Mouse (Mus musculus) cerebellum, adult 2 months (tissue): Measurements from ENCODE around the gene Fuk. TPM values are rescaled to one million over a fixed set of nuclear protein-coding genes. Genes with fewer than 3 reads are reported as not detected.

Experiments
- DNase-seq, 2 experiments: peaks; one replicate each; pipeline ENCODE4 v3.0.0; 2021
- H3K27ac ChIP-seq: fragments of 200-500 bp; 2 replicates; pipeline ENCODE4 v1.5.1; 2012; ENCODE audit warnings: low read length, control low read depth, inconsistent platforms; ENCODE audit not compliant: insufficient read depth
- H3K27me3 ChIP-seq: fragments of 200-500 bp; 2 replicates; pipeline ENCODE4 v1.6.1; 2012; ENCODE audit warnings: inconsistent platforms, mild to moderate bottlenecking, low read length, moderate library complexity; ENCODE audit not compliant: control insufficient read depth, insufficient read depth
- H3K4me1 ChIP-seq: fragments of 200-500 bp; 2 replicates; pipeline ENCODE4 v1.6.1; 2011; ENCODE audit warnings: low read length; ENCODE audit not compliant: control insufficient read depth, insufficient read depth
- H3K4me3 ChIP-seq: fragments of 200-500 bp; replicated peaks from 2 replicates; pipeline ENCODE3; 2011; ENCODE audit warnings: mild to moderate bottlenecking, low read depth, low read length, control low read depth; ENCODE audit not compliant: insufficient read depth
- CTCF ChIP-seq: fragments of 200-500 bp; IDR thresholded peaks from 2 replicates; pipeline ENCODE4 v1.5.1; 2011; ENCODE audit warnings: low read depth, mild to moderate bottlenecking, control low read depth, low read length, moderate library complexity, borderline replicate concordance; ENCODE audit not compliant: insufficient read depth
- POLR2A ChIP-seq: fragments of 200-500 bp; IDR thresholded peaks from 2 replicates; pipeline ENCODE4 v1.6.1; 2011; ENCODE audit warnings: low read length, control low read depth, borderline replicate concordance; ENCODE audit not compliant: insufficient read depth
- WGBS: fragments of 180-500 bp; shearing (Covaris S2); methylation state at CpG from one replicate; pipeline ENCODE4 v1.1.7; 2018; 5-methylcytosine and 5-hydroxymethylcytosine counted together
- polyA plus RNA-seq: library from polyadenylated mRNA; depleted of rRNA; stranded (reverse); fragments of >200 nt; gene quantifications from 2 replicates; pipeline ENCODE4 v1.2.3, GENCODE M21; 2012

Fuk gene
- polyA plus RNA-seq, 1 experiment, result 27.1 TPM

- Histone ChIP-seq H3K4me3 (no peak overlapping the region), H3K4me1 (peaks cover 14% of the 10 kb centered on the region), H3K27me3 (no peaks in the 10 kb centered on the region), H3K27ac (no peak overlapping the region)
- TF ChIP-seq POLR2A, result no peak
- WGBS, result 77% methylated on average over 9 of the region's 9 CpGs
- no peak for DNase-seq
Observed at GRCm38 (mm10) chr8:110895254-110895653, 7.0 kb downstream of the Fuk start.

GRCm38 (mm10) chr8:110894851-110895250, 7.4 kb downstream of the Fuk start:
- TF ChIP-seq CTCF, result no peak
- no peak for TF ChIP-seq POLR2A
- Histone ChIP-seq H3K4me3 (no peak overlapping the region), H3K27me3 (no peaks in the 10 kb centered on the region), H3K27ac (no peak overlapping the region), H3K4me1 (peaks cover 18% of the 10 kb centered on the region)
- no peak for DNase-seq
- WGBS, result 86% methylated on average over 10 of the region's 10 CpGs

GRCm38 (mm10) chr8:110892913-110893312, 9.4 kb downstream of the Fuk start:
- DNase-seq, result peak; percentile 66 to 89
- H3K4me1 ChIP-seq, result peaks cover 37% of the 10 kb centered on the region
- H3K27me3 ChIP-seq, result no peaks in the 10 kb centered on the region
- WGBS, result 31% methylated on average over 2 of the region's 2 CpGs
- TF ChIP-seq POLR2A (no peak), CTCF (no peak)
- no peak overlapping the region for H3K4me3 ChIP-seq
- peak overlapping the region; percentile 1; the same call in 1 of the 2 replicates for H3K27ac ChIP-seq

GRCm38 (mm10) chr8:110892040-110892439, 10.2 kb downstream of the Fuk start:
- peaks cover 46% of the 10 kb centered on the region for H3K4me1 ChIP-seq
- H3K27me3 ChIP-seq, result no peaks in the 10 kb centered on the region
- DNase-seq, result no peak
- no peak overlapping the region for H3K27ac ChIP-seq
- TF ChIP-seq CTCF (0 out of 2 replicates have a peak, but pooled peaks have one; percentile 9), POLR2A (no peak)
- H3K4me3 ChIP-seq, result no peak overlapping the region
- 92% methylated on average over 7 of the region's 7 CpGs for WGBS

- TF ChIP-seq CTCF, result no peak
- TF ChIP-seq POLR2A, result no peak
Observed at GRCm38 (mm10) chr8:110889904-110890470, 12.3 kb downstream of the Fuk start.

GRCm38 (mm10) chr8:110888860-110889259, 13.4 kb downstream of the Fuk start:
- Histone ChIP-seq H3K27me3 (no peaks in the 10 kb centered on the region), H3K4me3 (no peak overlapping the region), H3K4me1 (peaks cover 61% of the 10 kb centered on the region), H3K27ac (peak overlapping the region; percentile 96)
- DNase-seq, result peak; percentile 86 to 88
- 8% methylated on average over 16 of the region's 16 CpGs for WGBS
- TF ChIP-seq CTCF (no peak), POLR2A (no peak)

More at GRCm38 (mm10) chr8:110889904-110890470, 12.3 kb downstream of the Fuk start:
- Histone ChIP-seq H3K4me3 (no peak overlapping the region), H3K4me1 (peaks cover 57% of the 10 kb centered on the region), H3K27ac (peak overlapping the region; percentile 96), H3K27me3 (no peaks in the 10 kb centered on the region)
- WGBS, result 71% methylated on average over 12 of the region's 12 CpGs
- DNase-seq, result peak in 1 of 2 experiments; percentile 18

GRCm38 (mm10) chr8:110888441-110888840, 13.8 kb downstream of the Fuk start:
- DNase-seq, result peak; percentile 89 to 93
- WGBS, result 20% methylated on average over 8 of the region's 8 CpGs
- H3K4me3 ChIP-seq, result no peak overlapping the region
- H3K4me1 ChIP-seq, result peaks cover 63% of the 10 kb centered on the region
- TF ChIP-seq CTCF (no peak), POLR2A (no peak)
- peak overlapping the region; percentile 96 for H3K27ac ChIP-seq
- H3K27me3 ChIP-seq, result no peaks in the 10 kb centered on the region

- H3K27ac ChIP-seq, result peak overlapping the region; percentile 96
- no peak overlapping the region for H3K4me3 ChIP-seq
- peak; percentile 61 to 67 for DNase-seq
- H3K27me3 ChIP-seq, result no peaks in the 10 kb centered on the region
- H3K4me1 ChIP-seq, result peaks cover 65% of the 10 kb centered on the region
- TF ChIP-seq POLR2A (no peak), CTCF (no peak)
- WGBS, result 29% methylated on average over 10 of the region's 10 CpGs
Observed at GRCm38 (mm10) chr8:110887551-110887950, 14.7 kb downstream of the Fuk start.

- no peak overlapping the region for H3K4me3 ChIP-seq
- WGBS, result 80% methylated on average over 3 of the region's 3 CpGs
- peaks cover 70% of the 10 kb centered on the region for H3K4me1 ChIP-seq
- no peak for TF ChIP-seq POLR2A
- no peak for TF ChIP-seq CTCF
- H3K27me3 ChIP-seq, result no peaks in the 10 kb centered on the region
- DNase-seq, result no peak
- H3K27ac ChIP-seq, result no peak overlapping the region
Observed at GRCm38 (mm10) chr8:110886634-110887033, 15.7 kb downstream of the Fuk start.
